Mouse (Mus musculus) thymus, postnatal 14 days (tissue): ENCODE results near the gene Disp1.

Experiments
- DNase-seq: peaks from one replicate; pipeline ENCODE4 v3.0.0; 2021

Disp1 gene

GRCm38 (mm10) chr1:183117827-183118825 is 103.2 kb downstream of the Disp1 start:
- no peak for DNase-seq

DNA sequence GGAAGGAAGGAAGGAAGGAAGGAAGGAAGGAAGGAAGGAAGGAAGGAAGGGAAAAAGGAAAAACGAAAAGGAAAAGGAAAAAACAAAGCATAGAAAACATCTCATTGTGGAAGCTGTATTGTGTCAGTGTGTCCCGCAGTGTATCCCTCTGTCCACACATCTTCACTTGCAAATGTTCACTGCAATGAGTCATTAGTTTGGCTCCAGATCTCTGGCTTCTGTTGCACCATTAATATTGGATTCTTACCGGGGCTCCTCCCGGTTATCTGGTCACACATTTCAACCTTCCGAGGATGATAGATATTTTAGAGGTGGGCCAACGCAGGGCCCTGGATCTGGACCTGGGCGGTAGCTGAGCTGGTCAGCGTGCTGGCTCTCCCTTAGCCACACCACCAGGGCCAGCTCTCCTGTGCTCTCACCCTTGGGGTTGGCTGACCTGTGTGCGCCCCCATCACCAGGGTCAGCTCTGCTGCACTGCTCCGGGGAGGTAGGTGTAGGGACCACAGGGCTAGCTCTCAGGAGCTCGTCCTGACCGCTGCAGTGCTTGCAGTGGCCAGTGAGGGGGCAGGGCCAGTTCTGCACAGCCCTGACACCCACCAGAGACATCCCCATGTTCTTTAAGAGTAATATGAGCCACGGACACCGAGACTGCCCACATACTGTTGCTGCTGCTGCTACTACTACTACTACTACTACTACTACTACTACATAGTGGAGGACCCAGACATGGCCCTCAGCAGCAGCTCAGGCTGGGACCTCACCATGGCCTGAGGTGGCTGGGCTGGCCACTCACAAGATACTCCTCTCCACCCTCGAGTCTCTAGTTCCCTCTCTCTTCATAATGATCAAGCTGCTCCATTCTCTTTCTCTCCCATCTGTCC is 104.1 kb downstream of the Disp1 start:
- no peak for DNase-seq

DNA sequence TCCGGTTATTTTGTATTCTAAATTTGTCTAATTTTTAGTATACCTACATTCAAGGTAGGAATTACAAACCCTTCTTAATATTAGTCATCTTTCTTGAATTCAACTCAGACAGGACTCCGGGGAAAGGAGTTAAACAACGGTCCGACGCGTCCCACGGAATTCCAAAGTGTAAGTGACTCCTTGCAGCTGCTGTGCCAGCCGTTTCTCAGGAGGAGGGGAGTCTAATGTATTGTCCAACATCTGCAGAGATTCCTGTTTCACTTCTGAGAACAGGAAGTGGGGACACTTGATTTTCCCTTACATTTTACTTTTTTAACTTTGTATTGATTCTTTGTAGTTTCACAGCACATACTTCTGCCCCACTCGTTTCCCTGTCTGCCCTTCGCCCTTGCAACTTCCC is 104.9 kb downstream of the Disp1 start:
- DNase-seq, result no peak

GRCm38 (mm10) chr1:183115076-183115475 is 106.2 kb downstream of the Disp1 start:
- peak; percentile 55 for DNase-seq

GRCm38 (mm10) chr1:183114554-183114953 is 106.8 kb downstream of the Disp1 start:
- no peak for DNase-seq

DNA sequence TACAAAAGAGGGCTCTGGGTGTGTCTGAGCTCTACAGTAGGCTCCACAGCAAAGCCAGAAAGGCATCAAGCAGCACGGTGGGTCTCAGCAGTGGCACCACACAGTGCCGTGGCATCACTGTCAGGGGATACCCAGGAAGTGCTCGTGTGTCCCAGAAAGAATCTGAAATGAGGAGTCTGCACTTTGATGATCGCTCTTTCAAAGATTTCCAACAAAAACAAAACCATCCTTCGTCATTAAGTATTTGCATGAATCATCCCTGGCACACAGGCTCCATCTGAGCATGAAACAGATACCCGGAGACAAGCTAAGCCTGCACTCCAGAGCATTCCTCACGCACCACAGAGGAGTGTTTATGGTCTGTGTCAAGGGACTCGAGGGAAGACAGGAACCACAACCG is 107.8 kb downstream of the Disp1 start:
- DNase-seq, result peak; percentile 40

- DNase-seq, result peak; percentile 68
Observed at GRCm38 (mm10) chr1:183107476-183107875, 113.8 kb downstream of the Disp1 start.

- DNase-seq, result no peak
Observed at GRCm38 (mm10) chr1:183104696-183105095, 116.6 kb downstream of the Disp1 start.

- DNase-seq, result peak; percentile 68
Observed at GRCm38 (mm10) chr1:183102775-183103174, 118.5 kb downstream of the Disp1 start.

DNA sequence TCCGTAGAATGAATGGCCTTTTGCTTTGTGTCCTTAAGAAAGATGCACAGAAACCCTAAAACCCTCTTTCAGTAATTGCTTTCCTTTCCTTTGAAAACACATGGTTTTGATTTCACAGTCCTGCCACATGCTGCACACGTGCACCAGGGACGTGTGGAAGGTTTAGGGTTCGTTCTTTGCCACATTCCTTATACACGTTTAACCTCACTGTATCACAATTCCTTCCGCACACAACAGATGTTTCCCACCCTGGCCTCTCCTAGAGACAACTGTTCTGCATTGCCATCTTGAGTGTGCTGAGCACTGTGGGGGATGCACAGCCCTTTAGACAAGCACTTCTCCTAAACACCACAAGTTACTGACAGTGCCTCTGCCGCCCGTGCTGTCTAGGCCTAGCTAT is 119.2 kb downstream of the Disp1 start:
- no peak for DNase-seq

DNA sequence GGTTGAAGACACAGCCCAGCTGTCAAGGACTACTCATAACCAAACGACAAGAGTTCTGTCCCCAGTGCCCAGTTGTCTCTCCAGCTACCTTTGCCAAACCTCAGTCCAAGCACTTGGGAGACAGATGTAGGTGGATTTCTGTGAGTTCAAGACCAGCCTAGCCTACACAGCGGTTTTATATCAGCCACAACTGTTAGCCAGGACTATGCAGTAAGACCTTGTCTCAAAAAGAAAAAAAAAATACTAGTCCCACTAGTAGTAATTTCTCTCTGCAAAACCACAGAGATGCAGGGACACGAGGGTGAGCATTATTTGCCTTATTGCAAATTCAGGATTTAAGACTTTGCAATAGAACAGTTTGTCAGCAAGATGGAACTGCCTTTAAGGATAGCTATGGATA is 120.0 kb downstream of the Disp1 start:
- no peak for DNase-seq

DNA sequence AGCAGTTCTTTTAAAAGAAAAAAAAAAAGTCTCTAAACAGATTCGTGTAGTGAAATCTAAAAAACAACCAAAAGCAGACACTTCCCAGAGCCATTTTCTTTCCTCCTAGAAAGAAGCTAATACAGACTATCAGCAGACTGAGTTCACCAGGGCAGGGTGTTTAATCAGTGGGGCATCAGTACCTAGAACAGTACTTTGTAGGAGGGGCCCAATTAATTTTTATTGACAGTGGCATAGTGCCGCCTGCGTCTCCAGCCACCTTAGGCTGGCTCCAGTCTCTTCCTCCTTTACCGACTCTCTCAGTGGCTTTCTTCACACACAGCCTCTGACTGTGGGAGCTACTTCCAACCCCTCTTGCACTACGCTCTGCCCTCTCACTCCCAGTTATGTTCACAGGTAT is 121.1 kb downstream of the Disp1 start:
- no peak for DNase-seq

DNA sequence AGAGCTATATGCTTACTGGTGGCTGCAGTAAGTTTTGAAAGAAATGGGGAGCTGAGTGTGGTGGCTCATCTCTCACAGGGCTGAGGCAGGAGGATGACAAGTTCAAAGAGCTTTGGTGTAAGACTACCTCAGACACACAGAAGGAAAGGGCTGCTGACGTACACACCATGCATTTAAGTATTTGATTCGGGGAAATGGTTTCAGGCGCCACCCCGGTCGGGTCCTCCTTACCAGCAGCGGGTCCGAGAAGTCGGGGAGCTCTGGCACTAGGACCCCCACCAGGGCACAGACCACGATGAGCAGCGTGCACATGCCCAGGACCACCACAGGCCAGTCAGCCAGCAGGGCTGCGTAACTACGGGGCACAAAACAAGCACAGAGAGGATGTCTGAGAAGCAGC is 121.6 kb downstream of the Disp1 start:
- DNase-seq, result no peak

- DNase-seq, result no peak
Observed at GRCm38 (mm10) chr1:183097606-183098005, 123.7 kb downstream of the Disp1 start.

DNA sequence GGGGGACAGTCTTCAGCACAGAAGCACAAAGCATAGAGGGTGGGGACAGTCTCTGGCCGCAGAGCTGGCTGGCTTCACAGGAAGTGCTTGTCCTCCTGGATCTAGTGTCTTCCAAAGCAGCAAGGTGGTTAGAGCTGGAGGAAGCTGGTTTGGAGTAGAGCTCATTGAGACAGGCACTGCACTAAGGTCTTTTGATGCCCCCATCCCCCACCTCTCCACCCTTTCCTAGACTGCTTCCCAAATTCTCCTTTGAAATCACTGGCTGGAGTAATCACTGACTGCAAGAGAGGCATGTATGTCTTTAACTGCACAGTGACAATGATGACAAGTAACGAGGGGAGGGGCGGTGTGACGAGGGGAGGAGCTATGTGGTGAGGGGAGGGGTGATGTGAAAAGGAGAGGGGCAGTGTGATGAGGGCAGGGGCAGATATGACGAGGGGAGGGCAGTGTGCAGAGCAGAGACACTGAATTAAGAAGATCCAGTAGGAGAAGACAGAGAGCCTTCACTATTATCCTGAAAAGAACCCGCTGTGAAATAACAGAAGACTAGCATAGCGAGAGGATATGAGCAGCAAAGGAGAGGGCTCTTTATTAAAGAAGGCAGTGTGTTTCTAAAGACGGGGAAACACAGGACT is 125.8 kb downstream of the Disp1 start:
- no peak for DNase-seq

GRCm38 (mm10) chr1:183092296-183092695 is 129.0 kb downstream of the Disp1 start:
- DNase-seq, result no peak

DNA sequence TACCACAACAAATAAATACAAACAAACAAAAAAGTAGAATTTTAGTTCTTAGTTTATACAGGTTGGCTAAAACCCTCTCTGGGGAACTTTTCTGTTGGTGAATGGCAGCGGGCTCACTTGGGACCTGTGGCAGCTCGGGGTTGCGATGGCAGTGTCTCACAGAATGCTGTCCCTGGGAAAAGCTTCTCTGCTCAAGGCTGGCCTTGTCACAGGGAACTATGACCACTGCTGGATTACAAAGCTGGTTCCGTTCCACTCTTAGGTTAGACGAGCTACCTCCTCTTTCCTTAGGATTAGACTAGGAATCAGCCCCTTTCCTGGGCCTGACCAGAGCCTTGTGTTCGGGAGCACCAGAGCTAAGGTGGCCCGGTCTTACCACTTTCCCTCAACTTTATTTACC is 130.1 kb downstream of the Disp1 start:
- DNase-seq, result no peak

DNA sequence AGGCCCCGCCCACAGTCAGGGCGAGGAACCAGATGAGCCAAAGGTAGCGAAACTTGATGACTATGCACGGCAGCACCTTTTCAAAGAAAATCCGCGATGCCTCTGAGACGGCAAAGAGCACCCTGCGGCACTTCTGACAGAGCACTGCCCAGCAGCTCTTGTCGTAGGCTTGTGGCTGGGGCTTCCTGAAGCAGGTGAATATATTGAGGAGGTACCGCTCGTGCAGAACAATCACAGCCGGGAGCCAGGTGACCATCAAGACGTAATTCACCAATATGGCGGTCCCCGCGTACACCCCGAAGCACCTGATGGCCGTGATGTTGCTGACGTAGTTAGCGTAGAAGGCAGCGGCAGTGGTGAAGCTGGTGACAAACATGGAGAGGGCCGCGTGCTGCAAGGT is 132.7 kb downstream of the Disp1 start:
- DNase-seq, result no peak

DNA sequence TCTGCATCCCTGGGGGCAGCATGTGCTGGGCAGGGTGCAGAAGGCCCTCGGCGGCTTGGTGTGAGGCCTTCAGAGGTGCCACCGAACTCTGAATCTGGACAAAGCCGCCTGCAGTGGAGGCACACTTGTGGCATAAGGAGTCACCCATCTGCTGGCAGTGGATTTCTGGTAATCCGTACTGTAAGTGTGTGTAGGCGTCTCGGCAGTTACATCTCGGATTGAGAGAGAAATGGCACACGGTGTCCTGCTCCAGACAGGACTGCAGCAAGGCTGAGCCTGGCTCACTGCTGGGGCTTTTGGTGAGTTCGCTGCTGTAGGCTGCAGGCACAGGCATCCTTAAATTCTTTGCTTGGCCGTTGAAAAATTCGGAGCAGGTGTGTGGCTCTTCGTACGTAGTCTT is 134.5 kb downstream of the Disp1 start:
- no peak for DNase-seq

DNA sequence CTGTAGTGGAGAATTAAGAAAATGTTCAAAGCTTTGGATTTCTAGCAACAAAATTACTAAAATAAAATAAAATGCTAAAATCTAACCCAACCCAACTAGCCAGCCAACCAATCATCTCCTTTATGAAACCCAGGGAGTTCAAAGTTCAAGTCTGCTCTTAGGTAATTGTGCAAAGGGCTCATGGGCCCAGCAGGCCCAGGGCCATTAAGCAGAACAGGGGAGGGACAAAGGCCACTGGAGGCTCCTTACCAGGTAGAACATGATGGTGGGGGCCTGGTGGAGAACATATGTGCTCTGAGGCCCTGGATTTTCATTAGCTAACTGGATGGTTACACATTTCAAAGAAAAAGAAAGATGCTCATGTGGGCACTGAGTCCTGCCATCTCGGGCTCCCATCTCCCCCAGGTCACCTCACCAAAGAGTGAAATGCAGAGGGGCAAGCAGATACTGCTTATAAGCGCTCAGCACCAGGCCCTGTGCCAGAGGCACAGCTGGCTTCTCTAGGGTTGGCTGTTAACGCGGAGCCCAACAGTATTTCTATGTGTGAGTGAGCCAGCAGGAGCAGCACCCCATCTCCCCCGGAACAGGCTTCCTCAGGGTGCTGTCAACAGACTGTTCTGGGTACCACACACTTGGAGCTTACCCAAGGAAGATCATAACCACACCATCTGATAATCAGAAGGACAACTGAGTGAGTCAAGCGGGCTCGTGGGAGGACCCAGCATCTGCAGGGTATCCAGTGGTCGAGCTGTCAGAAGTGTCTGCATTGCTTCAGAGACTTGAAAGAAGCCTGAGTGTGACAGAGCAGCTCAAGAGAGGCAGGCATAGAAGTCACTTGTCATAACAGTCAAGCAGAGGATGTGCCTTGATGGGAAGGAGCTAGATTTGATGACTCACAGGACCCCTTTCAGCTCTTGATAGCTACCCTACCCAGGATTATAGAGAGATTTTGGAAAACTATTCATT is 137.0 kb downstream of the Disp1 start:
- no peak for DNase-seq

- no peak for DNase-seq
Observed at GRCm38 (mm10) chr1:183082436-183082835, 138.9 kb downstream of the Disp1 start.

DNA sequence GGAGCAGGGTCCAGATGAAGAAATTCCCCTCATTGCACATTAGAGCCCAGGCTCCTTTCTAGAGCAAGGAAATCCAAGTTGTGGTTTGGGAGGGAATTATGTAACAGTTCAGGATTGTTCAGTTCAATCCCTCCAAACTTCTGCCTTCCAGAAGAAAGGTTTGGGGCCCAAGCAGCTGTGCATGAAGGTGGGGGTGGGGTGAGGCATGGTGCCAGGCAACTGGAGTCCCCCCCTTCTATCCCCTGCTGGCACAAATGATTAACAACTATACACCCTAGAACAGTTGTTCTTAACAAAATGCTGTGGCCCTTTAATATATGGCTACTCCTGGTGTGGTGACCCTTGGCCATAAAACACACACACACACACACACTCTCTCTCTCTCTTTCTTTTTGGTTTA is 140.2 kb downstream of the Disp1 start:
- no peak for DNase-seq
